8 mouse cellular contexts compared by ENCODE assay signal in the genomic region with DNA sequence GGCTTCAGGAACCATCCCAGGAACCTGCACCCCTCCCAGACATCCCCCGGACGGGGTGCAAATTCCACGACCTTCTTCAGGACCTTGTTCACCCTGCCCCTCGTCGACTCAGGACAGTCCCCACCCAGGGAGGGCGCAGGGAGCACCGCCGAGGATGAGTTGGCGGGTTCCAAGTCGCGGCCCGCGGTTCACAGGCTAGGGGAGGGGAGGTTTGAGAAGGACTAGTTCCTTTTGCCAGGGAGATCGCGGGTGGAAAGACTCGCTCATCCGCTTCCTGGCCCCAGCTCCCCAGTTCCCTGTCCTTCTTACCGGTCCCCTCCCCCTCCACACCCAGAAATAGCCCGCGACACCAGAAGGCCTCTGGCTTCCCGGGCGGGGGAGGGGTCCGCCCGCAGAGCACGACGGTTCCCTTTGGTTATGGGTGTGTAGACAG. TPM values are rescaled to one million over a fixed set of nuclear protein-coding genes. Genes with fewer than 3 reads are reported as not detected.
DNase-seq lines count a peak whose midpoint lies in the region; TF ChIP-seq lines count a peak whose summit lies in the region.

A gene (minus strand): TSS at position 370 of the 433 bp plus-strand sequence.

- TF ChIP-seq CTCF in gastrocnemius, adult 2 months (IDR thresholded peaks at IDR 0.05), result no peak
- no peak for TF ChIP-seq CTCF in lung, adult 2 months (IDR thresholded peaks at IDR 0.05; ENCODE audit: insufficient read depth, low read length)

- WGBS in lung, adult 2 months, result under 1% methylated on average over 26 of the region's 26 CpGs

- peaks cover 27% of the 10 kb centered on the region for H3K4me1 ChIP-seq in lung, adult 2 months (ENCODE audit: control insufficient read depth, insufficient read depth, low read length)

- intact Hi-C loops in gastrocnemius, adult 2 months (cut with DNase I), result loop anchor here (1.0 to 5.0 kb wide), 4 partner anchors 23 to 186 kb away; a partner anchor contains a TSS
- intact Hi-C loops in left cerebral cortex, postnatal 14 days (cut with DNase I), result loop anchor here (2.0 to 5.0 kb wide), 2 partner anchors 67 to 281 kb away; no protein-coding TSS in a partner anchor

- DNase-seq in B cell, adult 2 months, result peak; percentile 34 to 36
- peak; percentile 25 for DNase-seq in Muller cell, postnatal 12 days (ENCODE audit: inconsistent ontology term)
- peak; percentile 91 for DNase-seq in gastrocnemius, adult 2 months
- peak; percentile 75 for DNase-seq in induced T-regulatory cell, adult 2 months (ENCODE audit: low read depth)
- DNase-seq in lung, adult 2 months, result no peak
- peak; percentile 21 for DNase-seq in retina, embryonic 14.5 days (ENCODE audit: low spot score)
- no peak for DNase-seq in layer of hippocampus, adult 9-11 months
- DNase-seq in left cerebral cortex, postnatal 14 days (ENCODE audit: low spot score in 2 of 2), result no peak

- peak within 1 kb of the TSS; percentile 86 for H3K4me3 ChIP-seq in gastrocnemius, adult 2 months
- peak within 1 kb of the TSS; percentile 49 for H3K4me3 ChIP-seq in lung, adult 2 months (replicated peaks; ENCODE audit: extremely low read depth, low read depth, low read length)

- peak within 1 kb of the TSS; percentile 98 for H3K27ac ChIP-seq in gastrocnemius, adult 2 months

- no peak for TF ChIP-seq POLR2A in lung, adult 2 months (IDR thresholded peaks at IDR 0.05; ENCODE audit: borderline replicate concordance, extremely low read depth, low read depth, low read length)

RNA-seq across cellular contexts. Expression of the gene that starts here (rescaled TPM):
- 1 to 10 TPM; 2.7 to 4.2 TPM for total RNA-seq in gastrocnemius, adult 2 months (2021)
- 0.34 and 0.38 TPM in 2 replicates for polyA plus RNA-seq in lung, adult 2 months (2012; rRNA removed)
- total RNA-seq in left cerebral cortex, postnatal 14 days (2021), result not detected

Comparison
In these comparisons a context has a peak if more than half of its experiments do, and no peak if none do; other contexts are left out.
1. DNase-seq: peak in B cell, adult 2 months (2 of 2), Muller cell, postnatal 12 days (single experiment), gastrocnemius, adult 2 months (single experiment), induced T-regulatory cell, adult 2 months (single experiment) and retina, embryonic 14.5 days (single experiment); none in lung, adult 2 months (single experiment), layer of hippocampus, adult 9-11 months (single experiment) and left cerebral cortex, postnatal 14 days (0 of 2).